Mouse (Mus musculus): ENCODE results near the gene Tas2r113. TPM values are rescaled to one million over a fixed set of nuclear protein-coding genes. Genes with fewer than 3 reads are reported as not detected.
"Not testable (repeated sequence)": the region's sequence is repeated elsewhere in the genome, so short reads cannot be mapped to it uniquely, and the experiment has no call there.

Tas2r113 gene
- total RNA-seq (2021), result not detected

GRCm38 (mm10) chr6:132892711-132893110 lies at the start of gene Tas2r113:
Gene Tas2r113 (plus strand): TSS chr6:132893011.
- DNase-seq (ENCODE audit: low spot score in 2 of 2), result no peak
- intact Hi-C loops (cut with DNase I), result loop anchor here (5.0 kb wide), 1 partner anchor 365 kb away; no protein-coding TSS in a partner anchor

DNA sequence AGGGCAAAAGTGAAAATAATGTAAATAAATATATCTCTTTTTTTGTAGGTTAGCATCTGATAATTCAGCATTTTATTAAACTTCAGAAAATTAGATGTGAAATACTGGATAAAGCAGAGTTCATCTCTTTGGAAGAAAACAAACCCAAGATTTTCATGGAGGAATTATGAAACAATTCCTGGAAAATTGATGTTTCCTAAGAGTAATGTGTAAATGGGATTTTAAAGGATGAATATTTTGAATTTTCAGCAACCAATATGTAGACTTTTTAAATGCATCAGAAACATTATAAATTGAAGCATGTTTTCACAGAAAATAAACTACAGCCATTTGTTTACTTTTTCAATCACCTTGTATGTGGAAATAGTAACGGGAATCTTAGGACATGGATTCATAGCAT lies 46.0 kb upstream of the Tas2r113 start, which contains the start of gene Tas2r123:
Gene Tas2r123, plus strand, starts transcription at position 301 of the 400 bp plus-strand sequence.
- no peak for DNase-seq (ENCODE audit: low spot score in 2 of 2)
- intact Hi-C loops (cut with DNase I), result no loop called here

- DNase-seq (ENCODE audit: low spot score in 2 of 2), result no peak
- intact Hi-C loops (cut with DNase I), result no loop called here
Measured at GRCm38 (mm10) chr6:132855138-132855537, 37.7 kb upstream of the Tas2r113 start, which contains the start of gene Tas2r116. Gene Tas2r116 (plus strand): TSS chr6:132855438.

DNA sequence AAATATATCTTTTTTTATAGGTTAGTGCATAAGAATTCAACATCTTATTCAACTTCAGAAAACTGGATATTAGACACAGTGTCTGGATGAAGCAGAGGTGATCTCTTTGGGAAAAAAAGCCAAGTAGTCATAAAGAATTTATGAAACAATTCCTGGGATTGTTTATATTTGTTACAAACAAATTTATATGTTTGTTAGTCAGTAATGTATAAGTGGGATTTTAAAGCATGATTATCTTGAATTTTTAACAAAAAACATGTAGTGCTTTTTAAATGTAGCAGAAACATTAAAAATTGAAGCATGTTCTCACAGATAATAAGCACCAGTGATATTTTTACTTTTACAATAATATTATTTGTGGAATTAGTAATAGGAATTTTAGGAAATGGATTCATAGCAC lies 25.1 kb upstream of the Tas2r113 start, which contains the start of gene Tas2r110:
Gene Tas2r110, plus strand, starts transcription at position 301 of the 400 bp plus-strand sequence.
- intact Hi-C loops (cut with DNase I), result no loop called here
- DNase-seq (ENCODE audit: low spot score in 2 of 2), result no peak

DNA sequence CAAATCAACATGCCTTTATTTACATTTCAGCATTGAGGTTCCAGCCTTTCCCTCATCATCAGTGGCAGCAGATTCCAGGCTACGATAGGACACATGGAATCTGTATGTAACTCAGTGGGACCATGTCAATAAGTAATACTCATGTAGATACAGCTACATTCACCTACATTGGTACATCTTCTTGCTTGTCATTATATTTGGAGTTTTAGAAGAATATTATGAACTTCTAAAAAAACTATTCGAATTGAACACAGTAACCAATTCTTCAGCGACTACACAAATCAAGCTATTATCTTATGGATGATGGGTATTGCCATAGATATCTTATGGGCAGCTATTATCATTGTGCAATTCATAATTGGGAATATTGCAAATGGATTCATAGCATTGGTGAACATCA lies 16.5 kb downstream of the Tas2r113 start, which contains the start of gene Tas2r125:
Gene Tas2r125, plus strand, starts transcription at position 301 of the 400 bp plus-strand sequence.
- intact Hi-C loops (cut with DNase I), result no loop called here
- no peak for DNase-seq (ENCODE audit: low spot score in 2 of 2)

GRCm38 (mm10) chr6:132941376-132941775 lies 48.6 kb downstream of the Tas2r113 start:
- DNase-seq (ENCODE audit: low spot score in 2 of 2); intact Hi-C loops (cut with DNase I): not testable (repeated sequence)

Other genes starting within 250 kb of the Tas2r113 start
- not detected for gene A630073D07Rik, start 241.5 kb upstream of the Tas2r113 start, total RNA-seq (2021)
- not detected for gene Tas2r120, start 236.1 kb upstream of the Tas2r113 start, total RNA-seq (2021)
- not detected for gene Tas2r121, start 192.0 kb upstream of the Tas2r113 start, total RNA-seq (2021)
- not detected for gene Tas2r122, start 181.1 kb upstream of the Tas2r113 start, total RNA-seq (2021)
- not detected for gene Tas2r115, start 155.0 kb upstream of the Tas2r113 start, total RNA-seq (2021)
- gene Tas2r124, start 138.3 kb upstream of the Tas2r113 start, total RNA-seq (2021), result not detected
- gene Tas2r102, start 130.9 kb upstream of the Tas2r113 start, total RNA-seq (2021), result not detected
- gene Tas2r136, start 114.8 kb upstream of the Tas2r113 start, total RNA-seq (2021), result not detected
- gene Tas2r117, start 90.2 kb upstream of the Tas2r113 start, total RNA-seq (2021), result not detected
- not detected for gene Tas2r123, start 45.9 kb upstream of the Tas2r113 start, total RNA-seq (2021)
- not detected for gene Tas2r116, start 37.6 kb upstream of the Tas2r113 start, total RNA-seq (2021)
- gene Tas2r110, start 25.0 kb upstream of the Tas2r113 start, total RNA-seq (2021), result not detected
- not detected for gene Tas2r125, start 16.6 kb downstream of the Tas2r113 start, total RNA-seq (2021)
- gene Tas2r129, start 58.1 kb downstream of the Tas2r113 start, total RNA-seq (2021), result not detected
- gene Tas2r131, start 64.9 kb downstream of the Tas2r113 start, total RNA-seq (2021), result not detected
- gene Tas2r109, start 88.0 kb downstream of the Tas2r113 start, total RNA-seq (2021), result not detected
- gene Tas2r103, start 144.1 kb downstream of the Tas2r113 start, total RNA-seq (2021), result not detected
- not detected for gene Tas2r140, start 162.8 kb downstream of the Tas2r113 start, total RNA-seq (2021)
- gene Smim10l1, start 211.9 kb downstream of the Tas2r113 start, total RNA-seq (2021), result 10 to 100 TPM; 94.2 to 98.7 TPM

Data from left cerebral cortex, postnatal 36 days (tissue).